9 mouse cellular contexts compared by ENCODE assay signal in the genomic region with DNA sequence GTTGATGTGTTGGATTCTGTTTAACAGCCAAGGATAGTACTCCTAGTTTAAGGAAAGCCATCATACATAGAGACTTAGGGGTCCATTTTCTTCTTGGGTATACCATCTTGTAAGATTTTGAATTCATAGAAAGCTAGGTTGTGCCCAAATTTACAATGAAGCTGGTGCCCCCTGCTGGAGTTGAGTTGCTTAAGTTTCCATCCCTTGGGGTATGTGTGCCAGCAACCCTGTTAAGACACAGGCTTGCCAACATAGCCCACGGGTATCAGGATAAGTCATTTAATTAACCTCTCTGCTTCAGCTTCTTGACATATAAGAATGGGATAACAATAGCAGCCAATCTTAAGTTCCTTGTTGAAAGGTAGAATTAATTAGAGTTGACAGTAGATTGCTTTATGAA.
A peak's percentile ranks its signal among the peaks of the same experiment; 100 is the strongest.
DNase-seq lines count a peak whose midpoint lies in the region; ATAC-seq lines count a peak whose summit lies in the region.
"Had no signal": no experiment of that assay in that cellular context is flagged by ENCODE, and none has a peak within 500 bp of the region (broad histone marks: within the 10 kb centered on the region; RNA-seq: fewer than 3 reads in every experiment).

No protein-coding gene starts in this region.

- H3K4me3 ChIP-seq in liver, embryonic 12.5 days, result no peak overlapping the region
- H3K4me3 ChIP-seq: limb, embryonic 15.5 days had no signal

- H3K36me3 ChIP-seq in liver, embryonic 12.5 days, result no peaks in the 10 kb centered on the region
- H3K36me3 ChIP-seq: limb, embryonic 15.5 days had no signal

- DNase-seq in liver, result peak; percentile 17
- DNase-seq in adrenal gland, adult 2 months, result peak; percentile 75
- peak; percentile 80 for DNase-seq in embryo, embryonic 11 days
- DNase-seq in hindlimb bud, embryonic 11.5 days (ENCODE audit: extremely low spot score, low read depth, low spot score), result peak; percentile 26
- peak; percentile 65 to 72 for DNase-seq in left cerebral cortex, postnatal 25 days (ENCODE audit: low spot score in 2 of 2)
- peak; percentile 61 for DNase-seq in right cerebral cortex, adult 18-20 months
- no peak for DNase-seq in MN1 (ENCODE audit: low spot score)

- H3K4me2 ChIP-seq in liver, embryonic 12.5 days, result no peak overlapping the region
- H3K4me2 ChIP-seq: limb, embryonic 15.5 days had no signal

- no peaks in the 10 kb centered on the region for H3K4me1 ChIP-seq in liver, embryonic 12.5 days
- H3K4me1 ChIP-seq: limb, embryonic 15.5 days had no signal

- no peak for ATAC-seq in liver, embryonic 12.5 days

- H3K27ac ChIP-seq in liver, embryonic 12.5 days, result no peak overlapping the region
- H3K27ac ChIP-seq: limb, embryonic 15.5 days had no signal

- 27% methylated on average over 1 of the region's 1 CpGs for WGBS in liver, embryonic 12.5 days (ENCODE audit: insufficient replicate concordance)

- H3K9ac ChIP-seq in liver, embryonic 12.5 days, result no peak overlapping the region
- H3K9ac ChIP-seq: limb, embryonic 15.5 days had no signal

- H3K9me3 ChIP-seq in liver, embryonic 12.5 days (replicated peaks), result no peaks in the 10 kb centered on the region
- H3K9me3 ChIP-seq: limb, embryonic 15.5 days had no signal

- H3K27me3 ChIP-seq in liver, embryonic 12.5 days (replicated peaks), result no peaks in the 10 kb centered on the region
- H3K27me3 ChIP-seq: limb, embryonic 15.5 days had no signal

- intact Hi-C loops in left cerebral cortex, postnatal 25 days (cut with DNase I), result loop anchor here (2.0 to 10.0 kb wide), 2 partner anchors 383 to 667 kb away; no protein-coding TSS in a partner anchor
